13 mouse cellular contexts compared by ENCODE assay signal in genomic region chr5:140858335-140858734, GRCm38 (mm10). TPM values are rescaled to one million over a fixed set of nuclear protein-coding genes. Genes with fewer than 3 reads are reported as not detected.
DNase-seq lines count a peak whose midpoint lies in the region; ATAC-seq and TF ChIP-seq lines count a peak whose summit lies in the region.
"Had no signal": no experiment of that assay in that cellular context is flagged by ENCODE, and none has a peak within 500 bp of the region (broad histone marks: within the 10 kb centered on the region; RNA-seq: fewer than 3 reads in every experiment).

No protein-coding gene starts in this region.

- ATAC-seq in heart, postnatal 0 days (ENCODE audit: insufficient read depth, low read depth), result no peak; the same call in 1 of the 2 replicates
- no peak for ATAC-seq in midbrain, postnatal 0 days (ENCODE audit: low FRiP score)
- ATAC-seq in midbrain, embryonic 16.5 days, result no peak
- no peak for ATAC-seq in liver, embryonic 14.5 days (ENCODE audit: insufficient read depth)
- ATAC-seq in neural tube, embryonic 15.5 days (ENCODE audit: low FRiP score), result no peak

- 86% methylated on average over 3 of the region's 3 CpGs for WGBS in heart, postnatal 0 days
- 96% methylated on average over 3 of the region's 3 CpGs for WGBS in midbrain, postnatal 0 days
- WGBS in midbrain, embryonic 16.5 days, result 92% methylated on average over 3 of the region's 3 CpGs
- 40% methylated on average over 3 of the region's 3 CpGs for WGBS in liver, embryonic 14.5 days (ENCODE audit: insufficient replicate concordance)
- 94% methylated on average over 3 of the region's 3 CpGs for WGBS in neural tube, embryonic 15.5 days

- H3K4me2 ChIP-seq in heart, postnatal 0 days (ENCODE audit: low read depth, low read length), result no peak overlapping the region
- H3K4me2 ChIP-seq in midbrain, postnatal 0 days (ENCODE audit: low read depth, low read length, poor library complexity, severe bottlenecking), result no peak overlapping the region
- H3K4me2 ChIP-seq in midbrain, embryonic 16.5 days (ENCODE audit: low read length), result no peak overlapping the region
- no peak overlapping the region for H3K4me2 ChIP-seq in liver, embryonic 14.5 days (ENCODE audit: low read depth)
- H3K4me2 ChIP-seq in neural tube, embryonic 15.5 days, result no peak overlapping the region
- H3K4me2 ChIP-seq: embryonic facial prominence, embryonic 13.5 days; midbrain, embryonic 11.5 days had no signal

- no peak for TF ChIP-seq EP300 in heart, postnatal 0 days (IDR thresholded peaks at IDR 0.05; ENCODE audit: low read depth)
- no peak for TF ChIP-seq EP300 in liver, embryonic 14.5 days (IDR thresholded peaks at IDR 0.05; ENCODE audit: low read depth)

- H3K9ac ChIP-seq in heart, postnatal 0 days (replicated peaks; ENCODE audit: low read depth, low read length), result no peak overlapping the region
- no peak overlapping the region for H3K9ac ChIP-seq in midbrain, postnatal 0 days (replicated peaks; ENCODE audit: low read length, poor library complexity, severe bottlenecking)
- H3K9ac ChIP-seq in midbrain, embryonic 16.5 days (ENCODE audit: low read depth, low read length), result no peak overlapping the region
- H3K9ac ChIP-seq in liver, embryonic 14.5 days (replicated peaks), result no peak overlapping the region
- no peak overlapping the region for H3K9ac ChIP-seq in neural tube, embryonic 15.5 days (replicated peaks)
- H3K9ac ChIP-seq: embryonic facial prominence, embryonic 13.5 days had no signal

- H3K9me3 ChIP-seq in heart, postnatal 0 days (replicated peaks; ENCODE audit: control insufficient read depth, low read length), result no peaks in the 10 kb centered on the region
- no peaks in the 10 kb centered on the region for H3K9me3 ChIP-seq in midbrain, postnatal 0 days (ENCODE audit: low read length)
- H3K9me3 ChIP-seq in midbrain, embryonic 16.5 days (replicated peaks; ENCODE audit: control insufficient read depth, low read length, poor library complexity, severe bottlenecking), result no peaks in the 10 kb centered on the region
- H3K9me3 ChIP-seq in liver, embryonic 14.5 days (ENCODE audit: control insufficient read depth, low read length), result no peaks in the 10 kb centered on the region
- no peaks in the 10 kb centered on the region for H3K9me3 ChIP-seq in neural tube, embryonic 15.5 days (replicated peaks)
- H3K9me3 ChIP-seq: embryonic facial prominence, embryonic 13.5 days had no signal

- no peak for DNase-seq in heart, postnatal 0 days (ENCODE audit: low spot score)
- DNase-seq in heart, adult 18-20 months, result no peak
- DNase-seq in midbrain, postnatal 0 days (ENCODE audit: low spot score), result no peak
- DNase-seq in liver, embryonic 14.5 days (ENCODE audit: low read depth in 3 of 3, low spot score in 3 of 3), result no peak
- DNase-seq in thymus, postnatal 36 days, result peak; percentile 33 to 55
- DNase-seq in right cerebral cortex, postnatal 4 days, result no peak
- DNase-seq: cerebellum, adult 11-12 months; kidney, postnatal 25 days; spleen, adult 18-20 months had no signal

- no peak overlapping the region for H3K27ac ChIP-seq in heart, postnatal 0 days (ENCODE audit: low read depth)
- no peak overlapping the region for H3K27ac ChIP-seq in midbrain, postnatal 0 days (ENCODE audit: low read depth, low read length)
- no peak overlapping the region for H3K27ac ChIP-seq in midbrain, embryonic 16.5 days (ENCODE audit: low read length)
- H3K27ac ChIP-seq in liver, embryonic 14.5 days, result no peak overlapping the region
- H3K27ac ChIP-seq in neural tube, embryonic 15.5 days (replicated peaks), result no peak overlapping the region
- H3K27ac ChIP-seq: embryonic facial prominence, embryonic 13.5 days had no signal

- no peak overlapping the region for H3K4me3 ChIP-seq in heart, postnatal 0 days (ENCODE audit: low read depth, low read length)
- H3K4me3 ChIP-seq in midbrain, postnatal 0 days (ENCODE audit: low read depth, low read length), result no peak overlapping the region
- H3K4me3 ChIP-seq in midbrain, embryonic 16.5 days (ENCODE audit: low read depth, low read length), result no peak overlapping the region
- no peak overlapping the region for H3K4me3 ChIP-seq in liver, embryonic 14.5 days (ENCODE audit: insufficient read depth in 1 of 2, low read depth in 2 of 2, low read length in 2 of 2)
- H3K4me3 ChIP-seq in neural tube, embryonic 15.5 days (replicated peaks), result no peak overlapping the region
- H3K4me3 ChIP-seq: embryonic facial prominence, embryonic 13.5 days had no signal

- TF ChIP-seq CTCF in heart, postnatal 0 days (IDR thresholded peaks at IDR 0.05; ENCODE audit: low read depth), result peak; percentile 30; the same call in 1 of the 2 replicates
- peak; percentile 28; the same call in 1 of the 2 replicates for TF ChIP-seq CTCF in midbrain, postnatal 0 days (IDR thresholded peaks at IDR 0.05)
- peak; percentile 52 for TF ChIP-seq CTCF in liver, embryonic 14.5 days (IDR thresholded peaks at IDR 0.05; ENCODE audit: low read depth)

- no peaks in the 10 kb centered on the region for H3K4me1 ChIP-seq in heart, postnatal 0 days (ENCODE audit: control insufficient read depth, insufficient read depth)
- no peaks in the 10 kb centered on the region for H3K4me1 ChIP-seq in midbrain, postnatal 0 days (ENCODE audit: insufficient read depth, low read length)
- H3K4me1 ChIP-seq in midbrain, embryonic 16.5 days (ENCODE audit: control insufficient read depth, insufficient read depth, low read length), result no peaks in the 10 kb centered on the region
- no peaks in the 10 kb centered on the region; a peak in 1 of 4 replicates for H3K4me1 ChIP-seq in liver, embryonic 14.5 days (replicated peaks; ENCODE audit: control insufficient read depth in 2 of 2, insufficient read depth in 2 of 2, low read length in 1 of 2)
- H3K4me1 ChIP-seq in neural tube, embryonic 15.5 days, result peaks cover 20% of the 10 kb centered on the region
- H3K4me1 ChIP-seq: embryonic facial prominence, embryonic 13.5 days had no signal

- H3K27me3 ChIP-seq in heart, postnatal 0 days (ENCODE audit: control insufficient read depth, insufficient read depth, low read length), result no peaks in the 10 kb centered on the region
- H3K27me3 ChIP-seq in midbrain, postnatal 0 days (ENCODE audit: insufficient read depth, low read length), result no peaks in the 10 kb centered on the region
- no peaks in the 10 kb centered on the region for H3K27me3 ChIP-seq in midbrain, embryonic 16.5 days (ENCODE audit: control insufficient read depth, insufficient read depth, low read depth, low read length)
- no peaks in the 10 kb centered on the region for H3K27me3 ChIP-seq in liver, embryonic 14.5 days (ENCODE audit: control insufficient read depth, insufficient read depth, low read length)
- no peaks in the 10 kb centered on the region for H3K27me3 ChIP-seq in neural tube, embryonic 15.5 days (replicated peaks)
- H3K27me3 ChIP-seq: embryonic facial prominence, embryonic 13.5 days had no signal

- no peaks in the 10 kb centered on the region for H3K36me3 ChIP-seq in heart, postnatal 0 days (replicated peaks; ENCODE audit: control insufficient read depth, insufficient read depth, low read length)
- H3K36me3 ChIP-seq in midbrain, postnatal 0 days (ENCODE audit: insufficient read depth, low read length), result no peaks in the 10 kb centered on the region
- no peaks in the 10 kb centered on the region for H3K36me3 ChIP-seq in midbrain, embryonic 16.5 days (ENCODE audit: control insufficient read depth, insufficient read depth, low read length)
- H3K36me3 ChIP-seq in liver, embryonic 14.5 days (replicated peaks; ENCODE audit: control insufficient read depth, insufficient read depth, low read depth), result no peaks in the 10 kb centered on the region
- no peaks in the 10 kb centered on the region for H3K36me3 ChIP-seq in neural tube, embryonic 15.5 days
- H3K36me3 ChIP-seq: embryonic facial prominence, embryonic 13.5 days had no signal

RNA-seq across cellular contexts. Expression of gene Gna12, which starts 28.1 kb away (rescaled TPM):
- total RNA-seq in heart, postnatal 0 days (2014; rRNA removed; ENCODE audit: low replicate concordance), result 132 and 145 TPM in 2 replicates
- 13.4 and 13.9 TPM in 2 replicates for polyA plus RNA-seq in heart, postnatal 0 days (2015; fragmentation: Nextera tagmentation; extraction: Ambion mirVana)
- 100 to 1,000 TPM; 126 to 130 TPM for total RNA-seq in heart, adult 18-20 months (2021)
- 115 and 152 TPM in 2 replicates for total RNA-seq in midbrain, postnatal 0 days (2014; rRNA removed)
- 26.5 and 28.0 TPM in 2 replicates for polyA plus RNA-seq in midbrain, postnatal 0 days (2015; fragmentation: Nextera tagmentation; extraction: Ambion mirVana)
- 9.3 and 11.0 TPM in 2 replicates for polyA plus RNA-seq in midbrain, embryonic 16.5 days (2015; fragmentation: Nextera tagmentation; extraction: Ambion mirVana)
- polyA plus RNA-seq in liver, embryonic 14.5 days (2012; rRNA removed), result 14.2 and 17.0 TPM in 2 replicates
- 5.4 and 9.6 TPM in 2 replicates for polyA plus RNA-seq in liver, embryonic 14.5 days (2014; fragmentation: Nextera tagmentation; extraction: Ambion mirVana)
- polyA plus RNA-seq in neural tube, embryonic 15.5 days (2015; fragmentation: Nextera tagmentation; extraction: Ambion mirVana), result 17.7 and 43.8 TPM in 2 replicates

Comparison
In these comparisons a context has a peak if more than half of its experiments do, and no peak if none do; other contexts are left out.
1. DNase-seq: peak in thymus, postnatal 36 days (2 of 2); none in heart, postnatal 0 days (single experiment), heart, adult 18-20 months (0 of 2), midbrain, postnatal 0 days (single experiment), liver, embryonic 14.5 days (0 of 3) and right cerebral cortex, postnatal 4 days (single experiment).
2. Peak in every context shown above with its lines, with median percentiles within 50 percentile points of each other: CTCF ChIP-seq.